8 mouse cellular contexts compared by ENCODE assay signal in the genomic region with DNA sequence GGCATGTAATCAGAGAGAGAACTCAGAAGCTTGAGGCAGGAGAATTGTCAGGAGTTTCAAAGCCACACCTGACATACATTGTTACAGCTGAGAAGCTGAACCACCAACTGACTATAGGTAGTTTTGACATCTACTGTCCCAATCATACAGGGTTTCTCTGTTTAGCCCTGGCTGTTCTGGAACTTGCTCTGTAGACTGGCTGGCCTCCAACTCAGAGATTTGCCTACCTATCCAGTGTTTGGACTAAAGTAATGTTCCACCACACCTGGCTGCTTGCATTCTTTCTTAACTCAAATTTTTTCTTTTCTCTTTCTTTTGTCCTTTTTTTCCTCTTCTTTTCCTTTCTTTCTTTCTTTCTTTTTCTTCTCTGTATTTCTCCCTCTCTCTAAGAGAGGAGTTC. TPM values are rescaled to one million over a fixed set of nuclear protein-coding genes. Genes with fewer than 3 reads are reported as not detected.
DNase-seq lines count a peak whose midpoint lies in the region; ATAC-seq and TF ChIP-seq lines count a peak whose summit lies in the region.

No protein-coding gene starts in this region.

- peak; percentile 70 for DNase-seq in liver, adult 2 months (ENCODE audit: extremely low read depth, low read depth, low spot score)
- no peak for DNase-seq in liver
- DNase-seq in forebrain, embryonic 14.5 days (ENCODE audit: low spot score) = no peak
- DNase-seq in limb, embryonic 10.5 days (ENCODE audit: low spot score) = no peak
- DNase-seq in ovary, postnatal 36 days (ENCODE audit: low spot score) = no peak
- no peak for DNase-seq in gastrocnemius, postnatal 4 days (ENCODE audit: low spot score in 2 of 2)

- peaks cover 5% of the 10 kb centered on the region for H3K36me3 ChIP-seq in liver, adult 2 months (ENCODE audit: control insufficient read depth, insufficient read depth, low read length)
- H3K36me3 ChIP-seq in forebrain, embryonic 14.5 days (ENCODE audit: control insufficient read depth, insufficient read depth, low read length) = peaks cover 13% of the 10 kb centered on the region
- H3K36me3 ChIP-seq in limb, embryonic 10.5 days = peaks cover 28% of the 10 kb centered on the region
- peaks cover 6% of the 10 kb centered on the region; the same call in 1 of the 2 replicates for H3K36me3 ChIP-seq in neural tube, embryonic 14.5 days (ENCODE audit: control insufficient read depth, insufficient read depth, low read length)

- no peak for TF ChIP-seq POLR2A in liver, adult 2 months (IDR thresholded peaks at IDR 0.05; ENCODE audit: extremely low read depth, insufficient read depth, low read length)

- TF ChIP-seq CTCF in liver, adult 2 months (IDR thresholded peaks at IDR 0.05; ENCODE audit: low read depth, low read length) = no peak

- peak overlapping the region; percentile 96; the same call in 1 of the 2 replicates for H3K9ac ChIP-seq in liver, adult 2 months (ENCODE audit: low read depth, low read length)
- peak overlapping the region; percentile 99 for H3K9ac ChIP-seq in forebrain, embryonic 14.5 days (ENCODE audit: low read length)
- peak overlapping the region; percentile 95 for H3K9ac ChIP-seq in neural tube, embryonic 14.5 days (replicated peaks; ENCODE audit: low read depth, low read length)

- ATAC-seq in forebrain, embryonic 14.5 days = no peak
- no peak for ATAC-seq in neural tube, embryonic 14.5 days (ENCODE audit: low read depth)
- no peak for ATAC-seq in inflammation-experienced regulatory T-cells, adult 6 months

- H3K4me2 ChIP-seq in forebrain, embryonic 14.5 days (ENCODE audit: low read length) = peak overlapping the region; percentile 86
- peak overlapping the region; percentile 81 for H3K4me2 ChIP-seq in neural tube, embryonic 14.5 days (ENCODE audit: low read depth, low read length)

- peaks cover 4% of the 10 kb centered on the region; the same call in 1 of the 2 replicates for H3K4me1 ChIP-seq in liver, adult 2 months (ENCODE audit: control insufficient read depth, insufficient read depth, low read length)
- H3K4me1 ChIP-seq in forebrain, embryonic 14.5 days (ENCODE audit: control insufficient read depth, insufficient read depth, low read length) = peaks cover 14% of the 10 kb centered on the region
- peaks cover 19% of the 10 kb centered on the region for H3K4me1 ChIP-seq in limb, embryonic 10.5 days
- H3K4me1 ChIP-seq in neural tube, embryonic 14.5 days (ENCODE audit: control insufficient read depth, insufficient read depth, low read length) = peaks cover 13% of the 10 kb centered on the region

- peak overlapping the region; percentile 97 for H3K4me3 ChIP-seq in liver, adult 2 months (ENCODE audit: insufficient read depth, low read depth, low read length)
- peak overlapping the region; percentile 99 for H3K4me3 ChIP-seq in forebrain, embryonic 14.5 days (ENCODE audit: low read depth, low read length)
- H3K4me3 ChIP-seq in limb, embryonic 10.5 days = peak overlapping the region; percentile 84
- H3K4me3 ChIP-seq in neural tube, embryonic 14.5 days (ENCODE audit: low read depth, low read length) = peak overlapping the region; percentile 96

- no peaks in the 10 kb centered on the region for H3K27me3 ChIP-seq in liver, adult 2 months (ENCODE audit: control insufficient read depth, insufficient read depth, low read length)
- no peaks in the 10 kb centered on the region for H3K27me3 ChIP-seq in forebrain, embryonic 14.5 days (replicated peaks; ENCODE audit: control insufficient read depth, insufficient read depth, low read length)
- H3K27me3 ChIP-seq in limb, embryonic 10.5 days (ENCODE audit: low read depth, poor library complexity, severe bottlenecking) = no peaks in the 10 kb centered on the region
- no peaks in the 10 kb centered on the region for H3K27me3 ChIP-seq in neural tube, embryonic 14.5 days (ENCODE audit: control insufficient read depth, insufficient read depth, low read length)

- H3K79me2 ChIP-seq in liver, adult 2 months (ENCODE audit: control insufficient read depth, insufficient read depth, low read length) = peaks cover 20% of the 10 kb centered on the region; the same call in 1 of the 2 replicates

- H3K9me3 ChIP-seq in forebrain, embryonic 14.5 days (replicated peaks; ENCODE audit: control insufficient read depth, low read length) = no peaks in the 10 kb centered on the region
- H3K9me3 ChIP-seq in limb, embryonic 10.5 days (replicated peaks) = no peaks in the 10 kb centered on the region
- no peaks in the 10 kb centered on the region for H3K9me3 ChIP-seq in neural tube, embryonic 14.5 days (ENCODE audit: control insufficient read depth, low read length)

- peak overlapping the region; percentile 95 for H3K27ac ChIP-seq in liver, adult 2 months (replicated peaks; ENCODE audit: insufficient read depth, low read depth, low read length)
- no peak overlapping the region for H3K27ac ChIP-seq in forebrain, embryonic 14.5 days (ENCODE audit: low read depth, low read length)
- peak overlapping the region; percentile 97; the same call in 1 of the 2 replicates for H3K27ac ChIP-seq in limb, embryonic 10.5 days
- H3K27ac ChIP-seq in neural tube, embryonic 14.5 days (ENCODE audit: low read depth, low read length) = no peak overlapping the region; the same call in 1 of the 2 replicates

RNA-seq across cellular contexts. Expression of a gene that starts 0.8 kb away (rescaled TPM):
- 2.5 and 5.8 TPM in 2 replicates for total RNA-seq in liver, adult 2 months (2014; rRNA removed)
- polyA plus RNA-seq in liver, adult 2 months (2012; rRNA removed) = 11.6 and 15.0 TPM in 2 replicates
- polyA plus RNA-seq in forebrain, embryonic 14.5 days (2014; fragmentation: Nextera tagmentation; extraction: Ambion mirVana) = 25.3 and 26.0 TPM in 2 replicates
- 28.6 and 33.5 TPM in 2 replicates for polyA plus RNA-seq in limb, embryonic 10.5 days (2016; fragmentation: Nextera tagmentation; extraction: Ambion mirVana)
- 39.7 and 40.6 TPM in 2 replicates for polyA plus RNA-seq in neural tube, embryonic 14.5 days (2014; fragmentation: Nextera tagmentation; extraction: Ambion mirVana)
- 10 to 100 TPM; 60.7 to 63.6 TPM for total RNA-seq in gastrocnemius, postnatal 4 days (2021)
- 10 to 100 TPM; 10.9 to 19.2 (median 12.4) TPM for polyA plus RNA-seq in inflammation-experienced regulatory T-cells, adult 6 months (2017; shearing (Covaris generic))

RNA-seq across cellular contexts. Expression of a gene that starts 17.4 kb away (rescaled TPM):
- 38.1 and 38.9 TPM in 2 replicates for total RNA-seq in liver, adult 2 months (2014; rRNA removed)
- polyA plus RNA-seq in liver, adult 2 months (2012; rRNA removed) = 19.2 and 19.3 TPM in 2 replicates
- polyA plus RNA-seq in forebrain, embryonic 14.5 days (2014; fragmentation: Nextera tagmentation; extraction: Ambion mirVana) = 90.3 and 92.1 TPM in 2 replicates
- 164 and 173 TPM in 2 replicates for polyA plus RNA-seq in limb, embryonic 10.5 days (2016; fragmentation: Nextera tagmentation; extraction: Ambion mirVana)
- polyA plus RNA-seq in neural tube, embryonic 14.5 days (2014; fragmentation: Nextera tagmentation; extraction: Ambion mirVana) = 84.9 and 108 TPM in 2 replicates
- 10 to 100 TPM; 46.3 to 51.8 TPM for total RNA-seq in gastrocnemius, postnatal 4 days (2021)
- polyA plus RNA-seq in inflammation-experienced regulatory T-cells, adult 6 months (2017; shearing (Covaris generic)) = 10 to 100 TPM; 13.1 to 19.0 (median 14.8) TPM

RNA-seq across cellular contexts. Expression of a gene that starts 19.2 kb away (rescaled TPM):
- total RNA-seq in liver, adult 2 months (2014; rRNA removed) = 151 and 236 TPM in 2 replicates
- polyA plus RNA-seq in liver, adult 2 months (2012; rRNA removed) = 298 and 343 TPM in 2 replicates
- polyA plus RNA-seq in forebrain, embryonic 14.5 days (2014; fragmentation: Nextera tagmentation; extraction: Ambion mirVana) = 1,206 and 1,335 TPM in 2 replicates
- polyA plus RNA-seq in limb, embryonic 10.5 days (2016; fragmentation: Nextera tagmentation; extraction: Ambion mirVana) = 536 and 586 TPM in 2 replicates
- polyA plus RNA-seq in neural tube, embryonic 14.5 days (2014; fragmentation: Nextera tagmentation; extraction: Ambion mirVana) = 1,186 and 1,271 TPM in 2 replicates
- total RNA-seq in gastrocnemius, postnatal 4 days (2021) = 100 to 1,000 TPM; 234 to 258 TPM
- polyA plus RNA-seq in inflammation-experienced regulatory T-cells, adult 6 months (2017; shearing (Covaris generic)) = 100 to 1,000 TPM; 494 to 560 (median 499) TPM

RNA-seq across cellular contexts. Expression of a gene that starts 32.3 kb away (rescaled TPM):
- 42.0 and 44.9 TPM in 2 replicates for total RNA-seq in liver, adult 2 months (2014; rRNA removed)
- polyA plus RNA-seq in liver, adult 2 months (2012; rRNA removed) = 29.5 and 48.5 TPM in 2 replicates
- polyA plus RNA-seq in forebrain, embryonic 14.5 days (2014; fragmentation: Nextera tagmentation; extraction: Ambion mirVana) = 64.8 and 74.4 TPM in 2 replicates
- polyA plus RNA-seq in limb, embryonic 10.5 days (2016; fragmentation: Nextera tagmentation; extraction: Ambion mirVana) = 49.7 and 61.9 TPM in 2 replicates
- polyA plus RNA-seq in neural tube, embryonic 14.5 days (2014; fragmentation: Nextera tagmentation; extraction: Ambion mirVana) = 72.6 and 82.2 TPM in 2 replicates
- 10 to 100 TPM; 54.1 to 55.7 TPM for total RNA-seq in gastrocnemius, postnatal 4 days (2021)
- 10 to 100 TPM; 49.8 to 94.5 (median 71.5) TPM for polyA plus RNA-seq in inflammation-experienced regulatory T-cells, adult 6 months (2017; shearing (Covaris generic))

Comparison
In these comparisons a context has a peak if more than half of its experiments do, and no peak if none do; other contexts are left out.
1. H3K27ac ChIP-seq: peak in liver, adult 2 months (single experiment) and limb, embryonic 10.5 days (single experiment); none in forebrain, embryonic 14.5 days (single experiment) and neural tube, embryonic 14.5 days (single experiment).
2. Peak in every context shown above with its lines, with median percentiles within 50 percentile points of each other: H3K4me3 ChIP-seq and H3K9ac ChIP-seq.